Mouse (Mus musculus) heart, postnatal 0 days (tissue): Measurements from ENCODE around the gene Rpusd2.

Experiments
- CTCF ChIP-seq: IDR thresholded peaks from 2 replicates; pipeline ENCODE4 v1.5.1; 2016; ENCODE audit warnings: antibody characterized with exemption, control low read depth, low read depth
- EP300 ChIP-seq: IDR thresholded peaks from 2 replicates; pipeline ENCODE4 v1.6.1; 2016; ENCODE audit warnings: antibody characterized with exemption, low read depth

GRCm38 (mm10) chr2:119019131-119019530 is 15.5 kb upstream of the Rpusd2 start:
- peak; percentile 35 for TF ChIP-seq CTCF
- no peak for TF ChIP-seq EP300
